Mouse (Mus musculus) G1E (cell line): ENCODE data around the gene Diexf.

Source experiments
- CTCF ChIP-seq: IDR thresholded peaks from 2 replicates; pipeline ENCODE4 v1.5.1; 2012; ENCODE audit warnings: low read depth, low read length, inconsistent platforms, mixed read lengths
- GATA1 ChIP-seq: IDR thresholded peaks from 2 replicates; pipeline ENCODE4 v1.6.1; 2012; ENCODE audit warnings: borderline replicate concordance, low read length, inconsistent platforms, mixed read lengths
- GATA2 ChIP-seq: IDR thresholded peaks from 2 replicates; pipeline ENCODE4 v1.6.1; 2012; ENCODE audit warnings: low read depth, low read length, inconsistent platforms, borderline replicate concordance
- POLR2AphosphoS5 ChIP-seq: IDR thresholded peaks from 2 replicates; pipeline ENCODE4 v1.6.1; 2012; ENCODE audit warnings: low read depth, low read length, inconsistent platforms; ENCODE audit not compliant: insufficient replicate concordance
- TAL1 ChIP-seq: conservative IDR thresholded peaks from 2 replicates; pipeline ENCODE4 v1.6.1; 2012; ENCODE audit warnings: low read depth, low read length, inconsistent platforms, mixed read lengths

GRCm38 (mm10) chr1:193142517-193143062 is 12.5 kb upstream of the Diexf start:
- TF ChIP-seq CTCF (no peak), GATA2 (no peak), GATA1 (no peak), TAL1 (no peak), POLR2AphosphoS5 (no peak)
